Mouse (Mus musculus): ENCODE results near the gene Fxyd6.

Gene Fxyd6

GRCm38 (mm10) chr9:45412700-45413477, 42.9 kb downstream of the Fxyd6 start:
- DNase-seq = no peak

GRCm38 (mm10) chr9:45413478-45414140, 43.6 kb downstream of the Fxyd6 start:
- no peak for DNase-seq

GRCm38 (mm10) chr9:45415912-45416311, 45.9 kb downstream of the Fxyd6 start:
- DNase-seq = peak; percentile 11

GRCm38 (mm10) chr9:45417245-45417644, 47.3 kb downstream of the Fxyd6 start:
- peak; percentile 45 to 55 for DNase-seq

- no peak for DNase-seq
Measured at GRCm38 (mm10) chr9:45418252-45418651, 48.3 kb downstream of the Fxyd6 start.

- no peak for DNase-seq
Measured at GRCm38 (mm10) chr9:45421209-45421608, 51.2 kb downstream of the Fxyd6 start.

GRCm38 (mm10) chr9:45422761-45423298, 52.8 kb downstream of the Fxyd6 start:
- no peak for DNase-seq

GRCm38 (mm10) chr9:45426456-45426855, 56.5 kb downstream of the Fxyd6 start, which contains the start of gene Dscaml1:
Gene Dscaml1 (plus strand): TSS chr9:45426628.
- DNase-seq = no peak

- DNase-seq = no peak
Measured at GRCm38 (mm10) chr9:45429392-45429791, 59.4 kb downstream of the Fxyd6 start.

GRCm38 (mm10) chr9:45429951-45430697, 60.1 kb downstream of the Fxyd6 start:
- DNase-seq = no peak

GRCm38 (mm10) chr9:45430698-45430959, 60.6 kb downstream of the Fxyd6 start:
- no peak for DNase-seq

GRCm38 (mm10) chr9:45431150-45431549, 61.2 kb downstream of the Fxyd6 start:
- DNase-seq = peak; percentile 17 to 55

- DNase-seq = no peak
Measured at GRCm38 (mm10) chr9:45432639-45433038, 62.7 kb downstream of the Fxyd6 start.

- no peak for DNase-seq
Measured at GRCm38 (mm10) chr9:45433119-45433518, 63.1 kb downstream of the Fxyd6 start.

GRCm38 (mm10) chr9:45434171-45434570, 64.2 kb downstream of the Fxyd6 start:
- DNase-seq = no peak

GRCm38 (mm10) chr9:45439025-45439424, 69.0 kb downstream of the Fxyd6 start:
- no peak for DNase-seq

- DNase-seq = no peak
Measured at GRCm38 (mm10) chr9:45440083-45440784, 70.2 kb downstream of the Fxyd6 start.

GRCm38 (mm10) chr9:45444251-45444798, 74.3 kb downstream of the Fxyd6 start:
- no peak for DNase-seq
